9 mouse cellular contexts compared by ENCODE assay signal in genomic region chr6:83774126-83774525, GRCm38 (mm10). TPM values are rescaled to one million over a fixed set of nuclear protein-coding genes. Genes with fewer than 3 reads are reported as not detected.
DNase-seq lines count a peak whose midpoint lies in the region; ATAC-seq and TF ChIP-seq lines count a peak whose summit lies in the region.
"Had no signal": no experiment of that assay in that cellular context is flagged by ENCODE, and none has a peak within 500 bp of the region (broad histone marks: within the 10 kb centered on the region; RNA-seq: fewer than 3 reads in every experiment).

No protein-coding gene starts in this region.

- no peak for TF ChIP-seq EP300 in heart, postnatal 0 days (IDR thresholded peaks at IDR 0.05; ENCODE audit: low read depth)

- no peaks in the 10 kb centered on the region for H3K27me3 ChIP-seq in heart, postnatal 0 days (ENCODE audit: control insufficient read depth, insufficient read depth, low read length)
- no peaks in the 10 kb centered on the region for H3K27me3 ChIP-seq in embryonic facial prominence, embryonic 11.5 days (ENCODE audit: control insufficient read depth, insufficient read depth, low read length)
- H3K27me3 ChIP-seq in intestine, postnatal 0 days (replicated peaks; ENCODE audit: control insufficient read depth, insufficient read depth, low read length), result no peaks in the 10 kb centered on the region
- no peaks in the 10 kb centered on the region for H3K27me3 ChIP-seq in midbrain, postnatal 0 days (ENCODE audit: insufficient read depth, low read length)

- peaks cover 10% of the 10 kb centered on the region for H3K4me1 ChIP-seq in heart, postnatal 0 days (ENCODE audit: control insufficient read depth, insufficient read depth)
- no peaks in the 10 kb centered on the region for H3K4me1 ChIP-seq in embryonic facial prominence, embryonic 11.5 days (ENCODE audit: control insufficient read depth, insufficient read depth, low read length)
- peaks cover 3% of the 10 kb centered on the region; the same call in 1 of the 2 replicates for H3K4me1 ChIP-seq in intestine, postnatal 0 days (replicated peaks; ENCODE audit: control insufficient read depth, insufficient read depth, low read length)
- peaks cover 11% of the 10 kb centered on the region; the same call in 1 of the 2 replicates for H3K4me1 ChIP-seq in midbrain, postnatal 0 days (ENCODE audit: insufficient read depth, low read length)

- ATAC-seq in heart, postnatal 0 days (ENCODE audit: insufficient read depth, low read depth), result no peak
- ATAC-seq in embryonic facial prominence, embryonic 11.5 days (replicated peaks; ENCODE audit: insufficient number of reproducible peaks, low FRiP score, low TSS enrichment, low read depth), result no peak
- ATAC-seq in intestine, postnatal 0 days, result peak; percentile 26
- no peak for ATAC-seq in midbrain, postnatal 0 days (ENCODE audit: low FRiP score)

- no peak for DNase-seq in heart, postnatal 0 days (ENCODE audit: low spot score)
- DNase-seq in heart, postnatal 25 days (ENCODE audit: low spot score), result no peak
- no peak for DNase-seq in embryonic facial prominence, embryonic 11.5 days (ENCODE audit: low spot score)
- DNase-seq in midbrain, postnatal 0 days (ENCODE audit: low spot score), result no peak
- DNase-seq in adipocyte (ENCODE audit: low spot score), result no peak
- no peak for DNase-seq in ovary, postnatal 36 days (ENCODE audit: low spot score)
- DNase-seq in kidney, adult 18-20 months, result no peak

- WGBS in heart, postnatal 0 days, result 51% methylated on average over 8 of the region's 9 CpGs
- WGBS in embryonic facial prominence, embryonic 11.5 days, result 68% methylated on average over 9 of the region's 9 CpGs
- 43% methylated on average over 9 of the region's 9 CpGs for WGBS in intestine, postnatal 0 days
- WGBS in midbrain, postnatal 0 days, result 74% methylated on average over 8 of the region's 9 CpGs

- TF ChIP-seq CTCF in heart, postnatal 0 days (IDR thresholded peaks at IDR 0.05; ENCODE audit: low read depth), result no peak
- TF ChIP-seq CTCF in intestine, postnatal 0 days (IDR thresholded peaks at IDR 0.05; ENCODE audit: low read depth), result no peak
- TF ChIP-seq CTCF in midbrain, postnatal 0 days (IDR thresholded peaks at IDR 0.05), result no peak

- no peaks in the 10 kb centered on the region for H3K9me3 ChIP-seq in heart, postnatal 0 days (replicated peaks; ENCODE audit: control insufficient read depth, low read length)
- no peaks in the 10 kb centered on the region for H3K9me3 ChIP-seq in embryonic facial prominence, embryonic 11.5 days (replicated peaks; ENCODE audit: control insufficient read depth, low read length)
- H3K9me3 ChIP-seq in intestine, postnatal 0 days (ENCODE audit: control insufficient read depth), result no peaks in the 10 kb centered on the region
- H3K9me3 ChIP-seq in midbrain, postnatal 0 days (ENCODE audit: low read length), result no peaks in the 10 kb centered on the region

- peaks cover 43% of the 10 kb centered on the region for H3K36me3 ChIP-seq in heart, postnatal 0 days (replicated peaks; ENCODE audit: control insufficient read depth, insufficient read depth, low read length)
- H3K36me3 ChIP-seq in embryonic facial prominence, embryonic 11.5 days (replicated peaks; ENCODE audit: control insufficient read depth, insufficient read depth, low read depth, low read length), result no peaks in the 10 kb centered on the region; the same call in 1 of the 2 replicates
- peaks cover 39% of the 10 kb centered on the region for H3K36me3 ChIP-seq in intestine, postnatal 0 days (ENCODE audit: control insufficient read depth, insufficient read depth)
- peaks cover 26% of the 10 kb centered on the region for H3K36me3 ChIP-seq in midbrain, postnatal 0 days (ENCODE audit: insufficient read depth, low read length)

- no peak overlapping the region for H3K27ac ChIP-seq in heart, postnatal 0 days (ENCODE audit: low read depth)
- no peak overlapping the region for H3K27ac ChIP-seq in embryonic facial prominence, embryonic 11.5 days (replicated peaks; ENCODE audit: low read depth, low read length)
- H3K27ac ChIP-seq in intestine, postnatal 0 days (ENCODE audit: low read depth, low read length), result peak overlapping the region; percentile 83
- no peak overlapping the region for H3K27ac ChIP-seq in midbrain, postnatal 0 days (ENCODE audit: low read depth, low read length)

- peak overlapping the region; percentile 79; the same call in 1 of the 2 replicates for H3K9ac ChIP-seq in heart, postnatal 0 days (replicated peaks; ENCODE audit: low read depth, low read length)
- no peak overlapping the region for H3K9ac ChIP-seq in embryonic facial prominence, embryonic 11.5 days (replicated peaks; ENCODE audit: low read length)
- H3K9ac ChIP-seq in intestine, postnatal 0 days (ENCODE audit: low read depth, low read length), result 0 out of 2 replicates have a peak overlapping the region, but pooled peaks have one; percentile 90
- H3K9ac ChIP-seq in midbrain, postnatal 0 days (replicated peaks; ENCODE audit: low read length, poor library complexity, severe bottlenecking), result peak overlapping the region; percentile 82; the same call in 1 of the 2 replicates

- peak overlapping the region; percentile 87 for H3K4me2 ChIP-seq in heart, postnatal 0 days (ENCODE audit: low read depth, low read length)
- peak overlapping the region; percentile 73; the same call in 1 of the 2 replicates for H3K4me2 ChIP-seq in embryonic facial prominence, embryonic 11.5 days (ENCODE audit: low read depth, low read length)
- H3K4me2 ChIP-seq in intestine, postnatal 0 days (replicated peaks; ENCODE audit: low read depth), result peak overlapping the region; percentile 83
- peak overlapping the region; percentile 92 for H3K4me2 ChIP-seq in midbrain, postnatal 0 days (ENCODE audit: low read depth, low read length, poor library complexity, severe bottlenecking)

- intact Hi-C loops in heart, postnatal 25 days (cut with DNase I), result loop anchor here (2.0 kb wide), 1 partner anchor 13 kb away; no protein-coding TSS in a partner anchor

- H3K4me3 ChIP-seq in heart, postnatal 0 days (ENCODE audit: low read depth, low read length), result peak overlapping the region; percentile 70
- peak overlapping the region; percentile 91; the same call in 1 of the 2 replicates for H3K4me3 ChIP-seq in embryonic facial prominence, embryonic 11.5 days (ENCODE audit: low read depth, low read length)
- H3K4me3 ChIP-seq in intestine, postnatal 0 days (ENCODE audit: low read depth, low read length), result peak overlapping the region; percentile 83
- H3K4me3 ChIP-seq in midbrain, postnatal 0 days (ENCODE audit: low read depth, low read length), result peak overlapping the region; percentile 71

RNA-seq across cellular contexts. Expression of gene Tex261, which starts 1.5 kb away (rescaled TPM):
- 78.9 and 85.9 TPM in 2 replicates for total RNA-seq in heart, postnatal 0 days (2014; rRNA removed; ENCODE audit: low replicate concordance)
- polyA plus RNA-seq in heart, postnatal 0 days (2015; fragmentation: Nextera tagmentation; extraction: Ambion mirVana), result 102 and 109 TPM in 2 replicates
- 10 to 100 TPM; 85.4 to 99.8 TPM for total RNA-seq in heart, postnatal 25 days (2021)
- 53.5 and 56.8 TPM in 2 replicates for polyA plus RNA-seq in embryonic facial prominence, embryonic 11.5 days (2014; fragmentation: Nextera tagmentation; extraction: Ambion mirVana)
- 107 and 111 TPM in 2 replicates for polyA plus RNA-seq in intestine, postnatal 0 days (2015; fragmentation: Nextera tagmentation; extraction: Ambion mirVana)
- total RNA-seq in midbrain, postnatal 0 days (2014; rRNA removed), result 45.8 and 54.4 TPM in 2 replicates
- 66.8 and 71.4 TPM in 2 replicates for polyA plus RNA-seq in midbrain, postnatal 0 days (2015; fragmentation: Nextera tagmentation; extraction: Ambion mirVana)

RNA-seq across cellular contexts. Expression of gene Ankrd53, which starts 11.7 kb away (rescaled TPM):
- total RNA-seq in heart, postnatal 0 days (2014; rRNA removed; ENCODE audit: low replicate concordance), result not detected in 2 replicates
- 0.16 TPM in 2 replicates for polyA plus RNA-seq in heart, postnatal 0 days (2015; fragmentation: Nextera tagmentation; extraction: Ambion mirVana)
- total RNA-seq in heart, postnatal 25 days (2021), result not detected
- not detected in 2 replicates for polyA plus RNA-seq in embryonic facial prominence, embryonic 11.5 days (2014; fragmentation: Nextera tagmentation; extraction: Ambion mirVana)
- not detected in 2 replicates for polyA plus RNA-seq in intestine, postnatal 0 days (2015; fragmentation: Nextera tagmentation; extraction: Ambion mirVana)
- not detected in 2 replicates for total RNA-seq in midbrain, postnatal 0 days (2014; rRNA removed)
- 0.10 and 0.12 TPM in 2 replicates for polyA plus RNA-seq in midbrain, postnatal 0 days (2015; fragmentation: Nextera tagmentation; extraction: Ambion mirVana)
- total RNA-seq: layer of hippocampus, postnatal 25 days had no signal

RNA-seq across cellular contexts. Expression of gene Nagk, which starts 20.7 kb away (rescaled TPM):
- 44.3 and 50.9 TPM in 2 replicates for total RNA-seq in heart, postnatal 0 days (2014; rRNA removed; ENCODE audit: low replicate concordance)
- 65.3 and 70.9 TPM in 2 replicates for polyA plus RNA-seq in heart, postnatal 0 days (2015; fragmentation: Nextera tagmentation; extraction: Ambion mirVana)
- 10 to 100 TPM; 16.7 to 18.0 TPM for total RNA-seq in heart, postnatal 25 days (2021)
- polyA plus RNA-seq in embryonic facial prominence, embryonic 11.5 days (2014; fragmentation: Nextera tagmentation; extraction: Ambion mirVana), result 28.7 and 28.9 TPM in 2 replicates
- polyA plus RNA-seq in intestine, postnatal 0 days (2015; fragmentation: Nextera tagmentation; extraction: Ambion mirVana), result 116 and 134 TPM in 2 replicates
- 58.1 and 60.6 TPM in 2 replicates for total RNA-seq in midbrain, postnatal 0 days (2014; rRNA removed)
- polyA plus RNA-seq in midbrain, postnatal 0 days (2015; fragmentation: Nextera tagmentation; extraction: Ambion mirVana), result 94.7 and 104 TPM in 2 replicates

RNA-seq across cellular contexts. Expression of gene Atp6v1b1, which starts 31.3 kb away (rescaled TPM):
- total RNA-seq in heart, postnatal 0 days (2014; rRNA removed; ENCODE audit: low replicate concordance), result 0.15 and 4.1 TPM in 2 replicates
- 0.10 TPM in 1 of 2 replicates, not detected in the other for polyA plus RNA-seq in heart, postnatal 0 days (2015; fragmentation: Nextera tagmentation; extraction: Ambion mirVana)
- total RNA-seq in heart, postnatal 25 days (2021), result not detected
- polyA plus RNA-seq in embryonic facial prominence, embryonic 11.5 days (2014; fragmentation: Nextera tagmentation; extraction: Ambion mirVana), result 0.22 TPM in 1 of 2 replicates, not detected in the other
- not detected in 2 replicates for polyA plus RNA-seq in intestine, postnatal 0 days (2015; fragmentation: Nextera tagmentation; extraction: Ambion mirVana)
- total RNA-seq in midbrain, postnatal 0 days (2014; rRNA removed), result 0.77 TPM in 1 of 2 replicates, not detected in the other
- polyA plus RNA-seq in midbrain, postnatal 0 days (2015; fragmentation: Nextera tagmentation; extraction: Ambion mirVana), result 0.07 TPM in 1 of 2 replicates, not detected in the other

RNA-seq across cellular contexts. Expression of gene Paip2b, which starts 57.4 kb away (rescaled TPM):
- 26.8 and 40.2 TPM in 2 replicates for total RNA-seq in heart, postnatal 0 days (2014; rRNA removed; ENCODE audit: low replicate concordance)
- 11.6 and 13.0 TPM in 2 replicates for polyA plus RNA-seq in heart, postnatal 0 days (2015; fragmentation: Nextera tagmentation; extraction: Ambion mirVana)
- 10 to 100 TPM; 30.6 to 35.0 TPM for total RNA-seq in heart, postnatal 25 days (2021)
- 20.1 and 21.7 TPM in 2 replicates for polyA plus RNA-seq in embryonic facial prominence, embryonic 11.5 days (2014; fragmentation: Nextera tagmentation; extraction: Ambion mirVana)
- 5.6 and 6.0 TPM in 2 replicates for polyA plus RNA-seq in intestine, postnatal 0 days (2015; fragmentation: Nextera tagmentation; extraction: Ambion mirVana)
- 59.3 and 66.5 TPM in 2 replicates for total RNA-seq in midbrain, postnatal 0 days (2014; rRNA removed)
- 25.9 and 26.1 TPM in 2 replicates for polyA plus RNA-seq in midbrain, postnatal 0 days (2015; fragmentation: Nextera tagmentation; extraction: Ambion mirVana)
